Mouse (Mus musculus): ENCODE measurements at regions not wholly inside any gene's neighbourhood (a gene's known extent, or its start where the extent isn't known, plus 50 kb on each side); places are given as distances from the start of the nearest gene placed in this dataset.

DNA sequence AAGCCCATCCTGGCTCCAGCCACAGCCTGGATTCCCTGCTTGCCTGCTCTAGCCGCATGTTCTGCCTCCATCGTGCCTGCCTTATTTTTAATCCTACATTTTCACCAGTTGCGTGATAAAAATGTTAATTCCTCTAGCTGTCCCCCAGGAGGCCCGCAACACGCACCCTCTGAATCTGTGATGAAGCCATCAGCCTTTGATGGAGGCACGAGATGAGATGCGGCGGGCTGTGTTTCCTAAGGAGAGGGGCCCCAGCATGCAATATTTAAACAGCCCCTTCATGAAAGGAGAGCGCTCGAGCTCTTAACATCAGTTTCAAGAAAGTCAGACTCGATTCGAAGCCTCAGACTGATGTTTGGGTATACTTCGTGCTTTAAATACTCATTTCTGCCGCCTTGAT, 76.3 kb downstream of the Nptx2 start:
- DNase-seq: no peak

DNA sequence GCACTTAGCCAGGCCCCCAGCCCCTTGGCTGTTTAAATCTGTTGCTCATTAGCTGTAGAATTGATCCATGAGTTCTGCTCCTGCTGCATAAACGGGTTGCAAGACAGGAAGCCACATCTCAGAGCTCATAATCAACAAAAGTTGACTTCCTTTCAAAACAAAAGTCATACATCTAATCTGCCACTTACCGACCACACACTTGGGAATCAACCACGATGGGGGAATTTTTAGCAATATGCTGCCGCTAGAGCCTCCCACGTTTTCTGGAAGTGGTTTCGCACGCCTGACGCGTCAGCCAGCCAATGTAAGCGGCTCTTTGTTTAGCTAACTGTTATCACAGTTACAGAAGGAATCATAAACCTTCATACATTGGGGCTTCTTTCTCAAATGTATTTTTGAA, 77.7 kb downstream of the Nptx2 start:
- no peak for DNase-seq

DNA sequence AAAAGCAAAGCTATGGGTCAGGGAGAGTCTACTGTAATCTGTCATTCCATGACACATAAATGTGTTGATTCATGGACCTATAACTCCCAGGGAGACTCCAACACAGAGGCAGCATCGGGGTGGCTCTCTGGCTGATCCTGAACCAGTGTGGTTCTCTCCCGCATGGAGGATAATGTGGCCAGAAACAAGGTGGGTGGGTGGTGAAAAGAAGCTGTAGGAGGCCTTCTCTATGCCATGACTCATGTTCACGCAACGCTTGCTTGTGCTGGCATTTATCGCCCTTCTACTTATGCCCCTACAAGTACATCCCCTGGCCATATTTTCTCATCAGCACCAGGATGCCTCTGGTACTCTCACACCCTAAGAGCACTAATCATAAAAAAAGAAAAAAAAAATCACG, 86.6 kb downstream of the Nptx2 start:
- DNase-seq: no peak

DNA sequence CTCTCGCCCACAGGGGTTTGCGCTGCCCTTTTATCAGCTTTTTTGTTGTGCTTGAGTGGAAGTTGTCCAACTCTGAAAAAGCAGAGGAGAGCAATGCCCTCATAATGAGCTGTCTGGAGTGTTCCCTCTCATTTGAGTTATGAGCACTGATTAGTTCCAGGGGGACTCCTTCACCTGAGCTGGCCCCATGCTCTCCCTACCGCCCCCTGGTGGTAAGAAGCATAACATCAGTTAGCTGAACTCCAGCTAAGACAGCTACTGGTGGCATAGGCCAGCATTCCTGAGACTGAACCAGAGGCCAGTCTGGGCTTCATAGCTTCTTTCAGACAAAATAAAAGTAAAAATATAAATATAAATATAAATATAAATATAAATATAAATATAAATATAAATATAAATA, 92.9 kb downstream of the Nptx2 start:
- peak; percentile 11 to 70 for DNase-seq

DNA sequence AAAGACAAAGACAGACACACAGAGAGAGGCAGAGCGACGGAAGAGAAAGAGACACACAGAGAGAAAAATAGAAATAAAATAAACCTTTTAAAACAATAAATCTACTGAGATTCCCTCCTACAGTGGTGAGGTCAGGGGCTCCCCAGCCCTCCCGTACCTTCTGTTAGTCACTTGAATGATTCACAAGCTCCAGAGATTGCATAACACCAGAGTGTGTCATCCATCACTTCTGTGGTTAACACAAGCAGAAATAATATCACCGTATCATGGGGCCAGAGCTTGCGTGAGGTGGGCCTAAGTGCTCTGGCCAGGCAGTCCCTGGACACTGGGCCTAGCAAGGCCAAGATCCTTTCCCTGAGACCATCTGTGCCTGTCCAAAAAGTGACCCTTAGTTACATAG, 93.9 kb downstream of the Nptx2 start:
- DNase-seq: no peak

DNA sequence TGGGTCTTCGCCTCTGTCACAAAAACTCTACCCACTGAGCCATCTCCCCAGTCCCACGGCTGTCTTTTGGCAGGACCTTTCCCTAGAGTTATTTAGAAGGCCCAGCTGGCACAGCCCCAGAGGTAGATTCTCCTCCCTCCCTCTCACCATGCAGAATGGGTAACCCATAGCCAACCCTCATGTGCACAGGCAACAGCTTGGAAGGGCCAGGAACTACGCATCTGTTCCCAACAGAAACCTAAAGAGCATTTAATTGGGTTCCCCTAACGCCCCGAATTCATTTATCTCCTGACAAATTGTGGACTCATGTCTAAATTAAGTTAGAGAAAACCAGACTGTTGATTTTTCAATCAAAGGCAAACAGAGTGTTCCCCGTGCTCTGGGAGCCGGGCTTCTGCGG, 97.1 kb downstream of the Nptx2 start:
- no peak for DNase-seq

DNA sequence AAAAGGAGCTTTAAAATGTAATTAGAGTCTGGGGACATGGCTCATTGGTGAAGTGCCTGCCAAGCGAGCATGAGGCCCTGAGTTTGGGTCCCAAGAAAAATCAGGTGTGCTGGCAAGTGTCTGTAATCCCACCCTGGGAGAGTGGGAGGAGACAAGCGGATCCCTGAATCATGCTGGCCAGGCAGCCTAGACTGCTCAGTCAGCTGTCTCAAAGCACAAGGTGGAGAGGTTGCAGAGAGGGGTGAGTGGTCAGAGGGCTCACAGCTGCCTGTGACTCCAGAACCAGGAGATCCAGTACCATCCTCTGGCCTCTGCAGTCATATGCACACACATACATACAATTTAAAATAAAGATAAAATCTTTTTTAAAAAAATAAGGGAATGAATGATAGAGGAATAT, 97.7 kb downstream of the Nptx2 start:
- DNase-seq: no peak

DNA sequence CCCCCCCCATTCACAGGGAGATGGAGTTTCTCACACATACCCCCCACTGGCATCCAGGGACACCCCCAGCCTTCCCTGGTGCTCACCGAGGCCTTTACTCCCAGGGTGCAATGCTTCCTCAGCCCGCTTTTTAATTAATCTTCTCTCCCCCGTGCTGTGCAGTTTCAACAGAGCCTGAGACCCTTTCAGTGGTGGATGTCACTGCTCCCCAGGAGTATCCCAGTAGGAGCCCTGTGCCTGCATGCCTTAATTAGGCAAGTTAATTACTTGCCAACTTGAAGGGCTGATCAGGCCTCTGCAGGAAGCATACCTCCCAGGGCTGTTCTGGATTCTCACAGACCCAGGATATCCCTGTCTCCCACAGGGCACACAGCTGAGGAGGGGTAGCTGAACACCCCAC, 99.7 kb downstream of the Nptx2 start:
- no peak for DNase-seq

DNA sequence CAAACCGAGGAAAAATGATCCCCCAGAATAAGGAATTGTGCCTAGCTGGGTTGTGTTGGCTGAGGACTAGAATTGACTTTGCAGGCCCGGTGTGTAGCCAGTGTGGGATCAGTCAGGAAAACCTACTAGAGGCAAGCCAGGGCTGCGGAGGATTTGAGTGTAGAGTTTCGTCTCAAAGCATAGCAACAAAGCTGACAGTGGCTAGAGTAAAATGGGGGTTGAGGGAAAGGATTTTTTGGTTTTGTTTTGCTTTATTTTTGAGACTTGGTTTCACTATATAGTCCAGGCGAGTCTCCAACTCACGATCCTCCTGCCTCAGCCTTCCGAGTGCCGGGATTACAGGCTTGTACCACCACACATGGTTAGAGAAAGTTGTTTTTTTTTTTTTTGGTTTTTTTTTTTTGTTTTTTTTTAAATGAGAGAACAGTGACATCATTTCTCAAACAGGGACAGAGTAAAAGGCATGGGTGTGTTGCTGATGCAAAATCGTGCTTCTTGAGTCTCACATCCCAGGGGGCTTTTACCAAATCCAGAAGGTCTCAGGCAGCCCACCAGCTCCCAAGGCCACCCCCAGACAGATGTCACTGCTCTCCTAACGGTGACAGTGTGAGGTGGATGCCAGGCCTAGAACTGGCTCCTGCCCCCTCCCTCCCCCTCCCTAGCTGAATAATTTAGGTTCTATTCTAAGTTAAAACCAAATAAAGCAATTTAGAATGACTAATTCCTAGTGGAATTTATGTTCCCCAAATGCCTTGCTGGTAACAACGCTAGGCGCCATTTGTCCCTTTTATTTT, 101.8 kb downstream of the Nptx2 start:
- no peak for DNase-seq

DNA sequence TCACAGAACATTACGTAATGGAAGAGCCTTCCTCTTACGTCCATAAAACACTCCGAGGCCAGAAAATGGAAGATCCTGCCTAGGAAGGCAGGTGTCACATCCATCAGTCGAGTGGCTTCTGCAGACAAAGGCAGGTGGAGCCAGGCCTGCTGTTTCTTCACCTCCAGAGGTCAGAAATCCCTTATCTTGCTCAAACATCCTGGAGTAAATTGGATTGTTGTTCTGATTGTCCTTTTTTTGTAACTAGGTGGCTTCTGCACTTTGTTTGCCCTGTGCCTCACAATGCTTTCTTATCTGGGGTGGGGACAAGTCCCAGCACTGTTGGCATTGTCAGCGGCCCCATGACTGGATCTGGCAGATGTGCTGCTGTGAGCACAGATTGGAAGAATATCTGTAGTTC, 106.5 kb downstream of the Nptx2 start:
- DNase-seq: peak; percentile 23 to 45

DNA sequence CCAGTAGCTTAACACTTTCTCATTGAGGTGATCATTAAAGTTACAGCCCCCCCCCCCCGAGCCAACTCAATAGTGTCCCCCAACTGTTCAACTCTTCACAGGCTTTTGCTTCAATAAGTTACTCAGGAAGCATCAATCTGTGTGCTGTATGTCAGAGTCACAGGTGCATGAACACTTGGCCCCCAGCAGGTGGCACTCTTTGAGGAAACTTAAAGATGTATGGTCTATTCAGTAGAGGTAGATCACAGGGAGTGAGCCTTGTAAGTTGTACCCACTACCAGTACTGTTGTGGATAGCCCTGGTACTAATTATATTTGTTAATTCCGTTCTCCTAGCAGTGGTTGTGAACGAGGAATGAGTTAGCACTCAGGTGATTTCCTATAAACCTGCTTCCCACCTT, 99.6 kb downstream of the Tmem130 start:
- DNase-seq: no peak

DNA sequence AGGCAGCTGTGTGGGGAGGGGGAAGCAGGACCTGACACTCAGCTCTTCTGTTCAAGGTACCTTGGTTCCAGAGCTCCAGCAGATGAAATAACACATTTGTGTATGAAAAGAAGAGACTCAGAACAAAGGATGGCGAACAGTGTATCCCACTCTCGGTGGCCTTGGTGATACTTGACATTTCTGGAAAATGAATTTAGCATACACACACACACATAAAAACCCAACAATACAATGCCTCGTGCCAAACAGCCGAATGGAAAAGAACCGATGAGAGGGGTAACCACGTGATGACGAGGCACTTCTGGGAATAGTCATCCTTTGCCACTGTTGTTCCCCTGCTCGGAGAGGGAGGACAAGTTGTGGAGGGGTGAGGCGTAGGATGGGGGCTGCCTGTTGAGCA, 97.6 kb downstream of the Tmem130 start:
- DNase-seq: no peak

DNA sequence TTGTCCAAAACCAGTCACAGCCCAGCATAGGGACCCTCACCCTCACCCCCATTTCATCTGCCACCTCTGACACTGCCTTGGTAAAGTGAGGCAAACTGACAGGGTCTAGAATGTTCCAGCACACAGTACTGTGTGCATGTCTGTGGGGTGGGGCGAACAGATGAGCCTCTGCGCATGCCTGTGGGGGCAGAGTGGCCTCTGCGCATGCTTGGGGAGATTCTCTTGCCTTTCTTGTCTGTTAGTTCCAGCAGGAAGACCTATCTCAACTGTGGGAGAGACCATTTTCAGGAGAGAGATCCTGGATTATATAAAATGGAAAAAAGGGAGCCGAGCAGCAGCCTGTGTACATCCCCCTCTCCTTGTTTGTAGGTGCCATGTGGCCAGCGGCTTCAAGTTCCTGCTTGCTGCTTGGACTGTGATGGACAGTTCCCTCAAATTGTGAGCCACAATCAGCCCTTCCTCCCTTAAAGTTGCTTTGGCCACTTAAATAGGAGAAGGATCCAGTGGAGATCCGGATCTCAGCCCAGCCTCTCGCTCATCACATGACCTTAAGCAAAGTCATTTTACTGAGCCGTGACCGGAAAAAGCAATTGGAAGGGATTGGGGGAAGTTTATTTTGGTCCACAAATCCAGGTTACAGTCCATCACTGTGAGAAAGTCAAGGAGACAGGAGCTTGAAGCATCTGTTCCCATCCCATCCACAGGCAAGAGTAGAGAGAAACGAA, 96.9 kb downstream of the Tmem130 start:
- no peak for DNase-seq

DNA sequence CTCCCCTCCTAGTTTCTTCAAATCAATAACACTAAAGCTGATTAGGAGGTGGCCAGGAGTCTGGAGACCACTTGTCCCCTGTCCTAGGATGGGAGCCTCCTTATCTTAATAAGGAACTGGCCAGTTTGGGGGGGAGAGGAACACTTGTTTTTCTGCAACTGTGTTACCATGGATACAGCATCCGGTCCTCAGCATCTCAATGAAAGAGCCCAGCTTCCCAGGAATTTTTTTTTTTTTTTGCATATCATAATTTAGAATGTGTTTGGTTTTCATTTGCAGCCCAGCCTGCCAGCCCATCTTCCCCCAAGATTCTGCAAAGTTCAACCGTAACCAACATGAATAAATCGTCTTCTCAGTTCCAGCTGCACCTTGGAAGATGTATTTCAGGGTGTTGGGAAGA, 93.6 kb downstream of the Tmem130 start:
- no peak for DNase-seq

DNA sequence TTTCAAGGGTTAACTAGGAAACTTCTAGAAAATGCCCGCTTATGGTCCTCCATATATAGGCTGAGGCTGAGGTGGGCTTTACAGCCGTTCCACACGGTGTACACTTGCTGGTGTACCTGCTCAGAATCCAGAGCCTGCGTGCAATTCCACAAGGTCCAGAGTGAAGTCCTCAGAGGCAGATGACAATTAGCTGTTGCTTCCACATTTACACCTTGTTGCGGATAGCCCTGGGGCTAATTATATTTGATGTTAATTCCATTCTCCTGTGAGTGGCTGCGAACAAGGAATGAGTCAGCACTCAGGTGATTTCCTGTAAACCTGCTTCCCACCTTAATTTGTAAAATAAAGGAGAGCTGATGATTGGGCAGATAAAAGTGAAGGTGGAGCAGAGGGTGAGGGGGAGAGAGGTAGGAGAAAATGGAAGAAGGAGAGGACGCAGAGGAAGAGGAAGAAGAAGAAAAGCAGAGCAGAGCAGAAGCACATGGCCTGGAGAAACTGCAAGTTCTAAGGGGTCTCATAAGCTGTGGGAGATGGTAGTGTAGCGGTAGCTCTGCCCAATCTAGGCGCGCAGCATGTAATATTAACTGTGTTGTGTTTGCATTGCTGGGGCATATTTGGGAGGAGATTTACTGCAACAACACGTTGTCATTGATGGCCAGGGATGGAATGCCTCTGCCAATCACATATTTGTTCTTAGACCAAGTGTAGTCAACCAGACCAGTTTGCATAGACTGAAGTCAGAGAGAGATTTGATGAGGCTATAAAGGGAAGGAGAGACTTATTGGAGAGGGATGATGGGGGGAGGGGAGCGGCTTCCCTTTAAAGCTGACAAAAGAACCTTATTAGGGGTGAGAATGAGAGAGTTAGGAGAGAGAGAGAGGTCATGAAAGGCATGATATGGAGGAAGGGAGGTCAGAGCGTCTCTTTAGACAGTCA, 82.5 kb downstream of the Tmem130 start:
- no peak for DNase-seq

DNA sequence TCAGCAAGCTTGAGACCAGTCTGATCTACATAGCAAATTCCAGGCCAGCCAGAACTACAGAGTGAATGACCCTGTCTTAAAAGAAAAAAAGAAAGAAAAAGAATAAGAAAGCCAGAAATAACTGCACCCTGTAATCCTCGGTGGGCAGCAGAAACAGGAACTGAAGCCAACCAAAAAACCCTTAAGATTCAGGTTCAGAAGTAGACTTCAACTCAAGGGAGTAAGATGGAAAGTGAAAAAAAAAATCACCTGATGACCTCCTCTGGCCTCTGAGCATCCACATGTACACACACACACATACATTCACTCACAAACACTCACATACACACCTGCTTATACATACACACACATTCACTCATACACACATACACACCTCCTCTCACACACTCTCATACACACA, 77.4 kb downstream of the Tmem130 start:
- no peak for DNase-seq

Measured in kidney, postnatal 36 days (tissue).